Mouse (Mus musculus) regulatory T cell (primary cell): ENCODE measurements at regions not wholly inside any gene's neighbourhood (a gene's known extent, or its start where the extent isn't known, plus 50 kb on each side); places are given as distances from the start of the nearest gene placed in this dataset.
"Not testable (repeated sequence)": the region's sequence is repeated elsewhere in the genome, so short reads cannot be mapped to it uniquely, and the experiment has no call there.

Experiments
- in situ Hi-C: fragments of 300-600 bp; cut with MboI, MseI; formaldehyde crosslinking; loops from one replicate; pipeline ENCODE4 v1.15.1; 2025; ENCODE audit warnings: high pct_unique_total_duplicates

- in situ Hi-C loops = not testable (repeated sequence)
Measured at GRCm38 (mm10) chr13:19300320-19301011, 95.1 kb downstream of the Stard3nl start.

- in situ Hi-C loops = no loop called here
Measured at GRCm38 (mm10) chr13:19296325-19296724, 99.3 kb downstream of the Stard3nl start.

GRCm38 (mm10) chr13:19293041-19293440 is 102.6 kb downstream of the Stard3nl start:
- in situ Hi-C loops = no loop called here

GRCm38 (mm10) chr13:19283161-19283560 is 112.4 kb downstream of the Stard3nl start:
- in situ Hi-C loops = loop anchor here (5.0 to 10.0 kb wide), 3 partner anchors 111 to 362 kb away; no protein-coding TSS in a partner anchor

GRCm38 (mm10) chr13:19272548-19273295 is 122.9 kb downstream of the Stard3nl start:
- in situ Hi-C loops = not testable (repeated sequence)

GRCm38 (mm10) chr13:19264996-19265395 is 130.6 kb downstream of the Stard3nl start:
- in situ Hi-C loops = not testable (repeated sequence)

GRCm38 (mm10) chr13:19246558-19246957 is 149.0 kb downstream of the Stard3nl start:
- in situ Hi-C loops = not testable (repeated sequence)

GRCm38 (mm10) chr13:19242580-19242979 is 153.0 kb downstream of the Stard3nl start:
- in situ Hi-C loops = not testable (repeated sequence)

- in situ Hi-C loops = loop anchor here (10.0 kb wide), 1 partner anchor 62 kb away; no protein-coding TSS in a partner anchor
Measured at GRCm38 (mm10) chr13:19236340-19236739, 159.3 kb downstream of the Stard3nl start.

GRCm38 (mm10) chr13:19234700-19235374 is 160.8 kb downstream of the Stard3nl start:
- in situ Hi-C loops = loop anchor here (10.0 kb wide), 1 partner anchor 60 kb away; no protein-coding TSS in a partner anchor

GRCm38 (mm10) chr13:19220004-19220403 is 175.6 kb downstream of the Stard3nl start:
- in situ Hi-C loops = not testable (repeated sequence)

- in situ Hi-C loops = not testable (repeated sequence)
Measured at GRCm38 (mm10) chr13:19219383-19219991, 176.1 kb downstream of the Stard3nl start.

GRCm38 (mm10) chr13:19204669-19205068 is 190.9 kb downstream of the Stard3nl start:
- in situ Hi-C loops = no loop called here

GRCm38 (mm10) chr13:19202320-19202719 is 193.3 kb downstream of the Stard3nl start:
- in situ Hi-C loops = not testable (repeated sequence)
